Mouse (Mus musculus): Measurements from ENCODE around the gene Polr3g. TPM values are rescaled to one million over a fixed set of nuclear protein-coding genes. Genes with fewer than 3 reads are reported as not detected.

Polr3g gene
- polyA plus RNA-seq, 1 experiment from 2014 or later: 7.1 TPM

DNA sequence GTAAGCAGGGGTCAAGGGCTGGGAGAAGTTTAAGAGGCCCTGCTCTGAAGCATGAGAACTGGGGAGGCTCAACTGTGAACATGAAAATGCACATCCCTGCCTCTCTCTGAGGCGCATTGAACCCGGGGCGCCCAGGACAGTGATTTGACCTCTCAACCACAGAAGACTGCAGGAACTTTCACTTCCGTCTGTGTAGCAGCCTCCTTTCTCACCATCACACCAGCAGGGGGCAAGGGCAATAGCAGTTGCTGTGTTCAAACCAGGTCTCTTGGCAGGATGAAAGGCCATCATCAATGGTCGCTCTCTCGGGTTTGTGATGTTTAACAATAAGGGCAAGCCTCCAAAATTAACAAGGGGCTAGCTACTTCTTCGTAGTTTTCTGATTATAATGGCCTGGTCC, 7.7 kb downstream of the Polr3g start:
- 83% methylated on average over 7 of the region's 7 CpGs for WGBS
- Histone ChIP-seq H3K27me3 (ENCODE audit: control insufficient read depth, insufficient read depth, low read depth, low read length) (no peaks in the 10 kb centered on the region), H3K9ac (ENCODE audit: low read length) (no peak overlapping the region), H3K4me3 (ENCODE audit: low read length) (no peak overlapping the region), H3K27ac (ENCODE audit: low read length) (no peak overlapping the region), H3K9me3 (ENCODE audit: control insufficient read depth, low read length) (no peaks in the 10 kb centered on the region), H3K4me2 (ENCODE audit: low read depth, low read length) (no peak overlapping the region), H3K4me1 (replicated peaks; ENCODE audit: control insufficient read depth, insufficient read depth, low read length) (no peaks in the 10 kb centered on the region), H3K36me3 (ENCODE audit: control insufficient read depth, insufficient read depth, low read length) (0 out of 2 replicates have a peak, but pooled peaks cover 3% of the 10 kb centered on the region)
- ATAC-seq (ENCODE audit: low read depth): no peak

DNA sequence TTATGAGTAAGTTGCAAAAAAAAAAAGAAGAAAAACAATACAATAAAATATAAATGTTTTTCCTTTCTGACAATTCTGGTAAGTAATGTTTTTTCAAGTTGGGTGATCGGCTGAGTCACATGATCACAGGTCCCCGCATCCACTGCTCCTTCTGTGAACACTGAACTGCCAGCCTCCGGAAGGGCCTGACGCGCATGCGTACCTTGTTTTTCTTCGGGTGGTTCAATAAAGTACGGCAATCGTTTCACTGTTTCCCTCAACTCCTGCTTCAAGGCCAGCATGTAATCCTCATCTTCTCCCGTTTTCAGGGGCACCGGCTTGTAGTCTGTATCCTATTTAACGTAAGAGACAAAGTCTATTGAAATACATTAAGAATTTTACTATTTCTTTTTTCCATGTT, 16.4 kb downstream of the Polr3g start:
- no peaks in the 10 kb centered on the region for H3K4me1 ChIP-seq (replicated peaks; ENCODE audit: control insufficient read depth, insufficient read depth, low read length)
- WGBS: 93% methylated on average over 12 of the region's 12 CpGs
- H3K4me3 ChIP-seq (ENCODE audit: low read length): no peak overlapping the region
- no peaks in the 10 kb centered on the region for H3K27me3 ChIP-seq (ENCODE audit: control insufficient read depth, insufficient read depth, low read depth, low read length)
- 0 out of 2 replicates have a peak, but pooled peaks cover 3% of the 10 kb centered on the region for H3K36me3 ChIP-seq (ENCODE audit: control insufficient read depth, insufficient read depth, low read length)
- H3K27ac ChIP-seq (ENCODE audit: low read length): no peak overlapping the region
- H3K4me2 ChIP-seq (ENCODE audit: low read depth, low read length): no peak overlapping the region
- no peak overlapping the region for H3K9ac ChIP-seq (ENCODE audit: low read length)
- H3K9me3 ChIP-seq (ENCODE audit: control insufficient read depth, low read length): no peaks in the 10 kb centered on the region
- ATAC-seq (ENCODE audit: low read depth): no peak

- no peak overlapping the region for H3K27ac ChIP-seq (ENCODE audit: low read length)
- H3K4me3 ChIP-seq (ENCODE audit: low read length): no peak overlapping the region
- no peak for ATAC-seq (ENCODE audit: low read depth)
- no peak overlapping the region for H3K9ac ChIP-seq (ENCODE audit: low read length)
- H3K4me2 ChIP-seq (ENCODE audit: low read depth, low read length): no peak overlapping the region
- no peaks in the 10 kb centered on the region for H3K27me3 ChIP-seq (ENCODE audit: control insufficient read depth, insufficient read depth, low read depth, low read length)
- H3K36me3 ChIP-seq (ENCODE audit: control insufficient read depth, insufficient read depth, low read length): no peaks in the 10 kb centered on the region
- 63% methylated on average over 9 of the region's 9 CpGs for WGBS
- no peaks in the 10 kb centered on the region for H3K4me1 ChIP-seq (replicated peaks; ENCODE audit: control insufficient read depth, insufficient read depth, low read length)
- no peaks in the 10 kb centered on the region for H3K9me3 ChIP-seq (ENCODE audit: control insufficient read depth, low read length)
Measured at GRCm38 (mm10) chr13:81691606-81692005, 19.2 kb downstream of the Polr3g start.

GRCm38 (mm10) chr13:81690477-81690876, 20.3 kb downstream of the Polr3g start:
- Histone ChIP-seq H3K4me1 (replicated peaks; ENCODE audit: control insufficient read depth, insufficient read depth, low read length) (no peaks in the 10 kb centered on the region), H3K27ac (ENCODE audit: low read length) (no peak overlapping the region), H3K27me3 (ENCODE audit: control insufficient read depth, insufficient read depth, low read depth, low read length) (no peaks in the 10 kb centered on the region), H3K4me3 (ENCODE audit: low read length) (no peak overlapping the region), H3K36me3 (ENCODE audit: control insufficient read depth, insufficient read depth, low read length) (no peaks in the 10 kb centered on the region), H3K9me3 (ENCODE audit: control insufficient read depth, low read length) (no peaks in the 10 kb centered on the region), H3K4me2 (ENCODE audit: low read depth, low read length) (no peak overlapping the region), H3K9ac (ENCODE audit: low read length) (no peak overlapping the region)
- 51% methylated on average over 10 of the region's 10 CpGs for WGBS
- no peak for ATAC-seq (ENCODE audit: low read depth)

DNA sequence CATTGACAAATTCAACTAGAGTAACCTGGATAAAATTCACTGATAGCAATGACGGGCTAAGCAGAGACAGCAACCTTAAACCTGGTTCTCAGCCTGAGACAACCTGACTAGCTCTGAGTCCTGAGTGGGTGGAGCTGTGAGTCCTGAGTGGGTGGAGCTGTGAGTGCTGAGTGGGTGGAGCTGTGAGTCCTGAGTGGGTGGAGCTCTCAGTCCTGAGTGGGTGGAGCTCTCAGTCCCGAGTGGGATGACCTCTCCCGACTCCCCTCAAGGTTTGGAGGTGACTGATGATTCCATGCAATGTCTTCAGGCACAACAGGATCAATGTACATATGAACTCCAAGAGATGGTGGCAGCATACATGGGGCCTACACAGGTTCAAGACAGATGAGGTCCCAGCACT, 21.2 kb downstream of the Polr3g start:
- 83% methylated on average over 3 of the region's 3 CpGs for WGBS
- no peak overlapping the region for H3K4me2 ChIP-seq (ENCODE audit: low read depth, low read length)
- no peaks in the 10 kb centered on the region for H3K4me1 ChIP-seq (replicated peaks; ENCODE audit: control insufficient read depth, insufficient read depth, low read length)
- no peak overlapping the region for H3K9ac ChIP-seq (ENCODE audit: low read length)
- ATAC-seq (ENCODE audit: low read depth): no peak
- H3K4me3 ChIP-seq (ENCODE audit: low read length): no peak overlapping the region
- no peaks in the 10 kb centered on the region for H3K27me3 ChIP-seq (ENCODE audit: control insufficient read depth, insufficient read depth, low read depth, low read length)
- no peaks in the 10 kb centered on the region for H3K9me3 ChIP-seq (ENCODE audit: control insufficient read depth, low read length)
- no peak overlapping the region for H3K27ac ChIP-seq (ENCODE audit: low read length)
- no peaks in the 10 kb centered on the region for H3K36me3 ChIP-seq (ENCODE audit: control insufficient read depth, insufficient read depth, low read length)

GRCm38 (mm10) chr13:81684884-81685283, 25.9 kb downstream of the Polr3g start:
- WGBS: 82% methylated on average over 3 of the region's 3 CpGs
- Histone ChIP-seq H3K27me3 (ENCODE audit: control insufficient read depth, insufficient read depth, low read depth, low read length) (no peaks in the 10 kb centered on the region), H3K9ac (ENCODE audit: low read length) (no peak overlapping the region), H3K4me1 (replicated peaks; ENCODE audit: control insufficient read depth, insufficient read depth, low read length) (no peaks in the 10 kb centered on the region), H3K27ac (ENCODE audit: low read length) (no peak overlapping the region), H3K4me3 (ENCODE audit: low read length) (no peak overlapping the region), H3K36me3 (ENCODE audit: control insufficient read depth, insufficient read depth, low read length) (no peaks in the 10 kb centered on the region), H3K4me2 (ENCODE audit: low read depth, low read length) (no peak overlapping the region), H3K9me3 (ENCODE audit: control insufficient read depth, low read length) (no peaks in the 10 kb centered on the region)
- ATAC-seq (ENCODE audit: low read depth): no peak

DNA sequence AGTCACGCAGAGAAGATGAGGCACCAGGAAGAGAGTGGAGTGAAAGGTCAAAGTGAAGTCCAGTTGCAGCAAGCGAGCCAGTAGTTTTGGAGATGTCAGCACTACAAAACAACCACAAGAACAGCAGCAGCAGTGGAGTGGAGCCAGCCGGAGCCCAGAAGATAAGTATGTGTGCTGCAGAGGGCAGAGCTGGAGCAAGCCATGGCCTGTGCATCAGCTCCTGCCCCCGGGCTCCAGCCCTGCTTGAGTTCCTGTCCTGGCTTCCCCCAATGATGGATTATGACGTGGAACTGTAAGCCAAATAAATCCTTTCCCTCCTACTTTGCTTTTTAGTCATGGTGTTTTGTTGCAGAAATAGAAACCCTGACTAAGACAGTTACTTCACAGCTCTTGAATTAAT, 26.6 kb downstream of the Polr3g start:
- H3K4me3 ChIP-seq (ENCODE audit: low read length): no peak overlapping the region
- H3K4me2 ChIP-seq (ENCODE audit: low read depth, low read length): no peak overlapping the region
- ATAC-seq (ENCODE audit: low read depth): no peak
- no peaks in the 10 kb centered on the region for H3K36me3 ChIP-seq (ENCODE audit: control insufficient read depth, insufficient read depth, low read length)
- H3K9me3 ChIP-seq (ENCODE audit: control insufficient read depth, low read length): no peaks in the 10 kb centered on the region
- H3K4me1 ChIP-seq (replicated peaks; ENCODE audit: control insufficient read depth, insufficient read depth, low read length): no peaks in the 10 kb centered on the region
- H3K27ac ChIP-seq (ENCODE audit: low read length): no peak overlapping the region
- no peaks in the 10 kb centered on the region for H3K27me3 ChIP-seq (ENCODE audit: control insufficient read depth, insufficient read depth, low read depth, low read length)
- 64% methylated on average over 5 of the region's 5 CpGs for WGBS
- no peak overlapping the region for H3K9ac ChIP-seq (ENCODE audit: low read length)

GRCm38 (mm10) chr13:81683107-81683506, 27.7 kb downstream of the Polr3g start:
- Histone ChIP-seq H3K9ac (ENCODE audit: low read length) (no peak overlapping the region), H3K4me3 (ENCODE audit: low read length) (no peak overlapping the region), H3K4me2 (ENCODE audit: low read depth, low read length) (no peak overlapping the region), H3K36me3 (ENCODE audit: control insufficient read depth, insufficient read depth, low read length) (no peaks in the 10 kb centered on the region), H3K9me3 (ENCODE audit: control insufficient read depth, low read length) (no peaks in the 10 kb centered on the region), H3K27ac (ENCODE audit: low read length) (no peak overlapping the region), H3K4me1 (replicated peaks; ENCODE audit: control insufficient read depth, insufficient read depth, low read length) (no peaks in the 10 kb centered on the region), H3K27me3 (ENCODE audit: control insufficient read depth, insufficient read depth, low read depth, low read length) (no peaks in the 10 kb centered on the region)
- WGBS: 70% methylated on average over 3 of the region's 3 CpGs
- no peak for ATAC-seq (ENCODE audit: low read depth)

- H3K36me3 ChIP-seq (ENCODE audit: control insufficient read depth, insufficient read depth, low read length): peaks cover 8% of the 10 kb centered on the region; the same call in 1 of the 2 replicates
- ATAC-seq (ENCODE audit: low read depth): no peak
- no peak overlapping the region for H3K4me2 ChIP-seq (ENCODE audit: low read depth, low read length)
- H3K4me1 ChIP-seq (replicated peaks; ENCODE audit: control insufficient read depth, insufficient read depth, low read length): no peaks in the 10 kb centered on the region
- no peak overlapping the region for H3K27ac ChIP-seq (ENCODE audit: low read length)
- no peaks in the 10 kb centered on the region for H3K27me3 ChIP-seq (ENCODE audit: control insufficient read depth, insufficient read depth, low read depth, low read length)
- H3K9ac ChIP-seq (ENCODE audit: low read length): no peak overlapping the region
- no peaks in the 10 kb centered on the region for H3K9me3 ChIP-seq (ENCODE audit: control insufficient read depth, low read length)
- WGBS: 69% methylated on average over 8 of the region's 8 CpGs
- no peak overlapping the region for H3K4me3 ChIP-seq (ENCODE audit: low read length)
Measured at GRCm38 (mm10) chr13:81675333-81675732, 35.5 kb downstream of the Polr3g start.

DNA sequence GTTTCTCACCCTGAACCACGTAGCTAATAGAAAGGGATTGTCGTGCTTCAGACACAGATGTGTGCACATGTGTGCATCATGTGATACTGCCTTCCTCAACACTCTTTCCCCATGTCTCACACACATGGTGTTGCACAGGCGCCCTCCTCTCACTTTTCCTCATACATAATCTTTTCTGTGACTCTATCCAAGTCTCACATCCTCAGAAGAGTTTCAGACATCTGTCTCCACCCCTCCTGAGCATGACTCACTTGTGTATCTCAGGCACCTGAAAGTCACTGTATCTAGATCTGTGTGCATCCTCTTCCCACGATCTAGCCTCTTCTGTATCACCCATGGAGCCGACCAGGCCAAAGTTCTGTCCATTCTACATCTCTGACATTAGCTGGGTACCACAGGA, 43.1 kb downstream of the Polr3g start:
- Histone ChIP-seq H3K27ac (ENCODE audit: low read length) (no peak overlapping the region), H3K27me3 (ENCODE audit: control insufficient read depth, insufficient read depth, low read depth, low read length) (no peaks in the 10 kb centered on the region), H3K9me3 (ENCODE audit: control insufficient read depth, low read length) (no peaks in the 10 kb centered on the region), H3K4me1 (replicated peaks; ENCODE audit: control insufficient read depth, insufficient read depth, low read length) (peaks cover 3% of the 10 kb centered on the region; the same call in 1 of the 2 replicates), H3K36me3 (ENCODE audit: control insufficient read depth, insufficient read depth, low read length) (peaks cover 28% of the 10 kb centered on the region), H3K4me3 (ENCODE audit: low read length) (no peak overlapping the region), H3K9ac (ENCODE audit: low read length) (no peak overlapping the region), H3K4me2 (ENCODE audit: low read depth, low read length) (no peak overlapping the region)
- 86% methylated on average over 5 of the region's 5 CpGs for WGBS
- no peak for ATAC-seq (ENCODE audit: low read depth)
